Mouse (Mus musculus) cerebellum, adult 2 months (tissue): Measurements from ENCODE around the gene Acsl5.

Experiments used
- CTCF ChIP-seq: fragments of 200-500 bp; IDR thresholded peaks from 2 replicates; pipeline ENCODE4 v1.5.1; 2011; ENCODE audit warnings: low read depth, mild to moderate bottlenecking, control low read depth, low read length, moderate library complexity, borderline replicate concordance; ENCODE audit not compliant: insufficient read depth
- POLR2A ChIP-seq: fragments of 200-500 bp; IDR thresholded peaks from 2 replicates; pipeline ENCODE4 v1.6.1; 2011; ENCODE audit warnings: low read length, control low read depth, borderline replicate concordance; ENCODE audit not compliant: insufficient read depth

GRCm38 (mm10) chr19:55284093-55284492 is 32.4 kb downstream of the Acsl5 start:
- TF ChIP-seq POLR2A (no peak), CTCF (no peak)
